Mouse (Mus musculus): ENCODE measurements around the gene Ndufs3.

DNA sequence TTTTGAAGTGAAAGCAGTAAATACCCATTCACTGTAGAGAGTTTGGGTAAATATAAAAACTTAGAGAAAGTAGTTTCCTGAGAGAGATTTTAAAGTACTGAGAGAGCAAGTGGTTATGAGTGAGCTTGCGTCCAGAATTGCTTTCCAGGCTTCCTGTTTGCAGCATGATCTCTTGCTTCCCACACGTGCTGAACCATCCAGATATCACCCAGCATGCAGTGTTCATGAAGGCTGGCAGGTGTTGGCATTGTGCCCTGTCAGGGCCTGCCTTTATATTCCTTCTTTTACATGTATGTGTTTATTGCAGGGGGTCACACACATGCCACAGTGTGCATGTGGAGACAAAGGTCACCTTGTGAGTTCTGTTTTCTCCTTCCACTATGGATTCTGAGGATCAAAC is 29.4 kb downstream of the Ndufs3 start:
- TF ChIP-seq CTCF (IDR thresholded peaks at IDR 0.05; ENCODE audit: insufficient read depth, low read length), result no peak
- TF ChIP-seq POLR2A (IDR thresholded peaks at IDR 0.05; ENCODE audit: borderline replicate concordance, extremely low read depth, low read depth, low read length), result no peak
